ENCODE assay signal across 31 mouse cellular contexts in genomic region chr16:34603854-34604253, GRCm38 (mm10). TPM values are rescaled to one million over a fixed set of nuclear protein-coding genes. Genes with fewer than 3 reads are reported as not detected.
"Had no signal": no experiment of that assay in that cellular context is flagged by ENCODE, and none has a peak within 500 bp of the region (broad histone marks: within the 10 kb centered on the region; RNA-seq: fewer than 3 reads in every experiment).

No protein-coding gene starts in this region.

- DNase-seq: kidney, adult 9 months; kidney, postnatal 14 days; kidney, postnatal 4 days; layer of hippocampus, adult 9-11 months; liver; lung, adult 18-20 months; lung, postnatal 10 days; lung, postnatal 36 days; midbrain, embryonic 14.5 days; retina, postnatal 1 day; right cerebral cortex, postnatal 25 days; thymus, adult 18-20 months; thymus, postnatal 36 days had no signal

- H3K4me1 ChIP-seq: liver, embryonic 12.5 days; liver, embryonic 15.5 days; lung, embryonic 15.5 days; megakaryocyte, embryonic 14.5 days; neural tube, embryonic 12.5 days; neural tube, embryonic 15.5 days had no signal

- H3K9ac ChIP-seq: limb, embryonic 13.5 days; liver, embryonic 12.5 days; liver, embryonic 15.5 days; lung, embryonic 15.5 days; neural tube, embryonic 12.5 days; neural tube, embryonic 15.5 days had no signal

- H3K27ac ChIP-seq: layer of hippocampus, adult 2 months; limb, embryonic 10.5 days; limb, embryonic 13.5 days; liver, embryonic 12.5 days; liver, embryonic 15.5 days; lung, embryonic 15.5 days; neural tube, embryonic 12.5 days; neural tube, embryonic 15.5 days had no signal

- H3K9me3 ChIP-seq: limb, embryonic 10.5 days; liver, embryonic 12.5 days; liver, embryonic 15.5 days; lung, embryonic 15.5 days; neural tube, embryonic 12.5 days had no signal

- H3K36me3 ChIP-seq: limb, embryonic 10.5 days; limb, embryonic 13.5 days; liver, embryonic 12.5 days; liver, embryonic 15.5 days; lung, embryonic 15.5 days; neural tube, embryonic 12.5 days; neural tube, embryonic 15.5 days had no signal

- H3K4me2 ChIP-seq: limb, embryonic 13.5 days; liver, embryonic 12.5 days; liver, embryonic 15.5 days; lung, embryonic 15.5 days; midbrain, embryonic 11.5 days; neural tube, embryonic 12.5 days; neural tube, embryonic 15.5 days had no signal

- H3K4me3 ChIP-seq: layer of hippocampus, adult 2 months; limb, embryonic 10.5 days; limb, embryonic 13.5 days; liver, embryonic 12.5 days; liver, embryonic 15.5 days; lung, embryonic 15.5 days; megakaryocyte, embryonic 14.5 days; neural tube, embryonic 12.5 days; neural tube, embryonic 15.5 days had no signal

- H3K27me3 ChIP-seq: liver, embryonic 12.5 days; liver, embryonic 15.5 days; lung, embryonic 15.5 days; neural tube, embryonic 12.5 days; neural tube, embryonic 15.5 days had no signal

RNA-seq across cellular contexts. Expression of gene Ropn1, which starts 45.9 kb away (rescaled TPM):
- total RNA-seq: layer of hippocampus, adult 2 months; layer of hippocampus, postnatal 25 days; left cerebral cortex, adult 18-20 months; midbrain, postnatal 0 days had no signal
- polyA plus RNA-seq: kidney, embryonic 16.5 days; limb, embryonic 10.5 days; limb, embryonic 13.5 days; liver, embryonic 12.5 days; liver, embryonic 15.5 days; lung, embryonic 15.5 days; midbrain, embryonic 11.5 days; midbrain, embryonic 14.5 days; midbrain, postnatal 0 days; neural tube, embryonic 12.5 days; neural tube, embryonic 15.5 days; small intestine, adult 2 months; spleen, adult 2 months; stomach, embryonic 16.5 days; urinary bladder, adult 2 months had no signal
